7 mouse cellular contexts compared by ENCODE assay signal in the genomic region with DNA sequence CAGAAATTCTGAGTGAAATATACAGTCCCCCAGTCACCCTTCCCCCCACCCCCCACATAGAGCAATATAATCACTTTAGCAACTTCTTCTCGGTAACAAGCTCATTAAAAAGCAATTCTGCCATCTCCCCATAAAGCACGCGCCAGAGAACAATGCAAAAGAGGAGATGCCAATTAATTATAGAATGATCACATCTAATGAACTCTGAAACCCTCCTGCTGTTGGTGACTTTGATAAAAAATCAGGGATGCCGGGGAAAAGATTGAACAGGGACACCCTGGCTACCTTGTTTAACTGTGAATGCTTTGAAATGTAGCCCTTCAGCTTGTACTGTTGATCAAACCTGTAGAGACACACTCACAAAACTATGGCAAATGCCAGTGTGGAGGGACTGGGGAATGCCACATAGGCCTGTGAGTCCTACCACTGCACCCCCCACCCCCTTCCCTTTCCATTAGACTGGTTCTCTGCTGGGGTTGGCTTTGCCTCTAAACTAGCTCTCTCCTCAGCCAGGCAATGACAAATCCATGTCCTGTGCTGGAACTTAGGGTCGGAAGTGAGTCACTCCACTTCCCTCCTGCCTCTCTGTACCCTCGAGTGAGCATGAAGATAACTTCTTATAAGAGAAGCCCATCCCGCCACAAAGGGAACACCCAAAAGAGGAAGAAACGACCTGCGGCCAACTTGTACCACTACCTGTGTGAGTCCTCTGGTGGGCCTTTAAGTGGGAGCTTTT. TPM values are rescaled to one million over a fixed set of nuclear protein-coding genes. Genes with fewer than 3 reads are reported as not detected.
A peak's percentile ranks its signal among the peaks of the same experiment; 100 is the strongest.
DNase-seq lines count a peak whose midpoint lies in the region; ATAC-seq lines count a peak whose summit lies in the region.

No protein-coding gene starts in this region.

- no peak overlapping the region for H3K27ac ChIP-seq in forebrain, embryonic 15.5 days (replicated peaks)
- H3K27ac ChIP-seq in kidney, embryonic 16.5 days (ENCODE audit: low read length), result no peak overlapping the region

- H3K9me3 ChIP-seq in forebrain, embryonic 15.5 days, result no peaks in the 10 kb centered on the region
- H3K9me3 ChIP-seq in kidney, embryonic 16.5 days (ENCODE audit: low read length), result no peaks in the 10 kb centered on the region

- 0 out of 2 replicates have a peak, but pooled peaks have one; percentile 21 for ATAC-seq in forebrain, embryonic 15.5 days (replicated peaks)
- 0 out of 2 replicates have a peak, but pooled peaks have one; percentile 12 for ATAC-seq in kidney, embryonic 16.5 days (ENCODE audit: low FRiP score, low TSS enrichment)
- ATAC-seq in monocyte, adult 5-6 weeks (replicated peaks; ENCODE audit: insufficient number of reproducible peaks, low FRiP score, low TSS enrichment, poor library complexity, severe bottlenecking), result peak; percentile 55

- H3K4me3 ChIP-seq in forebrain, embryonic 15.5 days, result no peak overlapping the region
- H3K4me3 ChIP-seq in kidney, embryonic 16.5 days (ENCODE audit: low read length), result no peak overlapping the region

- H3K4me1 ChIP-seq in forebrain, embryonic 15.5 days, result peaks cover 43% of the 10 kb centered on the region
- H3K4me1 ChIP-seq in kidney, embryonic 16.5 days (ENCODE audit: insufficient read depth, low read length), result no peaks in the 10 kb centered on the region

- no peaks in the 10 kb centered on the region for H3K27me3 ChIP-seq in forebrain, embryonic 15.5 days
- H3K27me3 ChIP-seq in kidney, embryonic 16.5 days (ENCODE audit: insufficient read depth, low read length), result no peaks in the 10 kb centered on the region

- no peak overlapping the region for H3K9ac ChIP-seq in forebrain, embryonic 15.5 days (replicated peaks)
- H3K9ac ChIP-seq in kidney, embryonic 16.5 days (replicated peaks; ENCODE audit: low read length), result no peak overlapping the region

- no peak overlapping the region for H3K4me2 ChIP-seq in forebrain, embryonic 15.5 days (replicated peaks)
- H3K4me2 ChIP-seq in kidney, embryonic 16.5 days (replicated peaks; ENCODE audit: low read depth, low read length), result no peak overlapping the region

- DNase-seq in spleen, adult 12 weeks (ENCODE audit: low spot score), result peak; percentile 1
- DNase-seq in spleen, postnatal 4 days (ENCODE audit: low spot score in 2 of 2), result no peak
- DNase-seq in right cerebral cortex, postnatal 36 days (ENCODE audit: low spot score in 2 of 2), result no peak
- DNase-seq in urinary bladder, postnatal 25 days (ENCODE audit: low spot score), result no peak

- 52% methylated on average over 9 of the region's 9 CpGs for WGBS in forebrain, embryonic 15.5 days
- WGBS in kidney, embryonic 16.5 days, result 72% methylated on average over 9 of the region's 9 CpGs

- H3K36me3 ChIP-seq in forebrain, embryonic 15.5 days, result peaks cover 21% of the 10 kb centered on the region
- peaks cover 26% of the 10 kb centered on the region for H3K36me3 ChIP-seq in kidney, embryonic 16.5 days (ENCODE audit: insufficient read depth, low read length)

RNA-seq across cellular contexts. Expression of gene Klf7, which starts 43.9 kb away (rescaled TPM):
- 125 and 126 TPM in 2 replicates for polyA plus RNA-seq in forebrain, embryonic 15.5 days (2015; fragmentation: Nextera tagmentation; extraction: Ambion mirVana)
- polyA plus RNA-seq in kidney, embryonic 16.5 days (2015; fragmentation: Nextera tagmentation; extraction: Ambion mirVana), result 23.6 and 26.8 TPM in 2 replicates
- 15.9 to 26.0 TPM (median 19.5 TPM) in 3 replicates for total RNA-seq in monocyte, adult 5-6 weeks (2017)
